Mouse (Mus musculus) forebrain, embryonic 16.5 days (tissue): Measurements from ENCODE around the gene Trim30a. TPM values are rescaled to one million over a fixed set of nuclear protein-coding genes. Genes with fewer than 3 reads are reported as not detected.

Experiments used
- ATAC-seq: fragments of 200-750 bp; cut with Nextera tagmentation; 2 replicates; pipeline ENCODE4 v1.8.0; 2017; ENCODE audit warnings: mild to moderate bottlenecking, moderate library complexity
- H3K27ac ChIP-seq: fragments of 300-500 bp; sonication (generic); 2 replicates; pipeline ENCODE4 v1.5.1; 2014; ENCODE audit warnings: low read length, control low read depth
- H3K27me3 ChIP-seq: fragments of 300-500 bp; sonication (generic); replicated peaks from 2 replicates; pipeline ENCODE4 v1.6.1; 2014; ENCODE audit warnings: low read length; ENCODE audit not compliant: control insufficient read depth, insufficient read depth
- H3K36me3 ChIP-seq: fragments of 300-500 bp; sonication (generic); 2 replicates; pipeline ENCODE4 v1.6.1; 2014; ENCODE audit not compliant: control insufficient read depth, insufficient read depth
- H3K4me1 ChIP-seq: fragments of 300-500 bp; sonication (generic); replicated peaks from 2 replicates; pipeline ENCODE4 v1.6.1; 2014; ENCODE audit warnings: low read length; ENCODE audit not compliant: control insufficient read depth, insufficient read depth
- H3K4me2 ChIP-seq: fragments of 300-500 bp; sonication (generic); 2 replicates; pipeline ENCODE4 v1.6.1; 2014; ENCODE audit warnings: mild to moderate bottlenecking, low read length, control low read depth
- H3K4me3 ChIP-seq: fragments of 300-500 bp; sonication (generic); replicated peaks from 2 replicates; pipeline ENCODE4 v1.5.1; 2014; ENCODE audit warnings: mild to moderate bottlenecking, low read length, control low read depth
- H3K9ac ChIP-seq: fragments of 300-500 bp; sonication (generic); replicated peaks from 2 replicates; pipeline ENCODE4 v1.6.1; 2014; ENCODE audit warnings: low read depth, low read length, control low read depth
- H3K9me3 ChIP-seq: fragments of 300-500 bp; sonication (generic); 2 replicates; pipeline ENCODE4 v1.6.1; 2016; ENCODE audit warnings: low read length; ENCODE audit not compliant: control insufficient read depth
- WGBS: fragments of 180-500 bp; shearing (Covaris S2); extraction: QIAGEN DNeasy Blood & Tissue Kit; methylation state at CpG from one replicate; pipeline ENCODE4 v1.1.7; 2014; 5-methylcytosine and 5-hydroxymethylcytosine counted together
- polyA plus RNA-seq: library from polyadenylated mRNA; unstranded; fragments of >200 nt; fragmentation: Nextera tagmentation; extraction: Ambion mirVana; gene quantifications from 2 replicates; pipeline ENCODE4 v1.2.1, GENCODE M21; 2015

Trim30a gene
- polyA plus RNA-seq, 1 experiment from 2014 or later: 0.42 TPM

GRCm38 (mm10) chr7:104398492-104398891 is 66.5 kb downstream of the Trim30a start:
- Histone ChIP-seq H3K9me3 (no peaks in the 10 kb centered on the region), H3K27ac (no peak overlapping the region), H3K4me1 (no peaks in the 10 kb centered on the region), H3K27me3 (no peaks in the 10 kb centered on the region), H3K9ac (no peak overlapping the region), H3K4me2 (no peak overlapping the region), H3K4me3 (no peak overlapping the region), H3K36me3 (no peaks in the 10 kb centered on the region)
- WGBS: 48% methylated on average over 1 of the region's 1 CpGs
- no peak for ATAC-seq

- no peaks in the 10 kb centered on the region for H3K36me3 ChIP-seq
- H3K27me3 ChIP-seq: no peaks in the 10 kb centered on the region
- H3K9ac ChIP-seq: no peak within 1 kb of the TSS
- no peak within 1 kb of the TSS for H3K4me3 ChIP-seq
- H3K27ac ChIP-seq: no peak within 1 kb of the TSS
- H3K9me3 ChIP-seq: no peaks in the 10 kb centered on the region
- no peak within 1 kb of the TSS for H3K4me2 ChIP-seq
- ATAC-seq: no peak
- 68% methylated on average over 1 of the region's 1 CpGs for WGBS
- no peaks in the 10 kb centered on the region for H3K4me1 ChIP-seq
These were observed 95.1 kb downstream of the Trim30a start, which contains the start of gene Trim30b for GRCm38 (mm10) chr7:104369736-104370414. TSS of gene Trim30b (minus strand) at chr7:104369884.

GRCm38 (mm10) chr7:104366339-104366738 is 98.7 kb downstream of the Trim30a start:
- Histone ChIP-seq H3K4me3 (no peak overlapping the region), H3K36me3 (no peaks in the 10 kb centered on the region), H3K27ac (no peak overlapping the region), H3K4me2 (no peak overlapping the region), H3K9me3 (no peaks in the 10 kb centered on the region), H3K9ac (no peak overlapping the region), H3K27me3 (no peaks in the 10 kb centered on the region), H3K4me1 (no peaks in the 10 kb centered on the region)
- no peak for ATAC-seq

Other genes starting within 250 kb of the Trim30a start
- gene Trim6, start 246.4 kb downstream of the Trim30a start, polyA plus RNA-seq: 0.31 and 0.61 TPM in 2 replicates
- 0.54 and 0.67 TPM in 2 replicates for gene Trim34a, start 220.7 kb downstream of the Trim30a start, polyA plus RNA-seq
- 0.23 TPM in 1 of 2 replicates, not detected in the other for gene Trim5, start 177.1 kb downstream of the Trim30a start, polyA plus RNA-seq
- gene Trim12a, start 149.7 kb downstream of the Trim30a start, polyA plus RNA-seq: 0.96 and 1.6 TPM in 2 replicates
- gene Trim34b, start 135.7 kb downstream of the Trim30a start, polyA plus RNA-seq: not detected in 2 replicates
- 1.1 and 1.2 TPM in 2 replicates for gene Trim12c, start 111.8 kb downstream of the Trim30a start, polyA plus RNA-seq
- not detected in 2 replicates for gene Trim30b, start 95.3 kb downstream of the Trim30a start, polyA plus RNA-seq
- not detected in 2 replicates for gene Trim30c, start 64.4 kb downstream of the Trim30a start, polyA plus RNA-seq
- 0.15 and 0.42 TPM in 2 replicates for gene Trim30d, start 42.7 kb upstream of the Trim30a start, polyA plus RNA-seq
- gene Olfr651, start 84.9 kb upstream of the Trim30a start, polyA plus RNA-seq: not detected in 2 replicates
- gene Olfr652, start 95.7 kb upstream of the Trim30a start, polyA plus RNA-seq: not detected in 2 replicates
- gene Olfr653, start 112.1 kb upstream of the Trim30a start, polyA plus RNA-seq: not detected in 2 replicates
- gene Olfr654, start 121.8 kb upstream of the Trim30a start, polyA plus RNA-seq: not detected in 2 replicates
- not detected in 2 replicates for gene Olfr655, start 136.6 kb upstream of the Trim30a start, polyA plus RNA-seq
- gene Olfr656, start 148.8 kb upstream of the Trim30a start, polyA plus RNA-seq: not detected in 2 replicates
- not detected in 2 replicates for gene Olfr657, start 159.6 kb upstream of the Trim30a start, polyA plus RNA-seq
- gene Olfr658, start 182.1 kb upstream of the Trim30a start, polyA plus RNA-seq: 0.09 TPM in 1 of 2 replicates, not detected in the other
- not detected in 2 replicates for gene Olfr659, start 201.6 kb upstream of the Trim30a start, polyA plus RNA-seq
- gene Olfr661, start 221.3 kb upstream of the Trim30a start, polyA plus RNA-seq: not detected in 2 replicates